Mouse (Mus musculus): ENCODE results near the gene Nos2. TPM values are rescaled to one million over a fixed set of nuclear protein-coding genes. Genes with fewer than 3 reads are reported as not detected.
A peak's percentile ranks its signal among the peaks of the same experiment; 100 is the strongest.
"Not testable (repeated sequence)": the region's sequence is repeated elsewhere in the genome, so short reads cannot be mapped to it uniquely, and the experiment has no call there.

The Nos2 gene
- total RNA-seq, 2 experiments from 2014 or later, result 0.64 to 1.4 TPM

DNA sequence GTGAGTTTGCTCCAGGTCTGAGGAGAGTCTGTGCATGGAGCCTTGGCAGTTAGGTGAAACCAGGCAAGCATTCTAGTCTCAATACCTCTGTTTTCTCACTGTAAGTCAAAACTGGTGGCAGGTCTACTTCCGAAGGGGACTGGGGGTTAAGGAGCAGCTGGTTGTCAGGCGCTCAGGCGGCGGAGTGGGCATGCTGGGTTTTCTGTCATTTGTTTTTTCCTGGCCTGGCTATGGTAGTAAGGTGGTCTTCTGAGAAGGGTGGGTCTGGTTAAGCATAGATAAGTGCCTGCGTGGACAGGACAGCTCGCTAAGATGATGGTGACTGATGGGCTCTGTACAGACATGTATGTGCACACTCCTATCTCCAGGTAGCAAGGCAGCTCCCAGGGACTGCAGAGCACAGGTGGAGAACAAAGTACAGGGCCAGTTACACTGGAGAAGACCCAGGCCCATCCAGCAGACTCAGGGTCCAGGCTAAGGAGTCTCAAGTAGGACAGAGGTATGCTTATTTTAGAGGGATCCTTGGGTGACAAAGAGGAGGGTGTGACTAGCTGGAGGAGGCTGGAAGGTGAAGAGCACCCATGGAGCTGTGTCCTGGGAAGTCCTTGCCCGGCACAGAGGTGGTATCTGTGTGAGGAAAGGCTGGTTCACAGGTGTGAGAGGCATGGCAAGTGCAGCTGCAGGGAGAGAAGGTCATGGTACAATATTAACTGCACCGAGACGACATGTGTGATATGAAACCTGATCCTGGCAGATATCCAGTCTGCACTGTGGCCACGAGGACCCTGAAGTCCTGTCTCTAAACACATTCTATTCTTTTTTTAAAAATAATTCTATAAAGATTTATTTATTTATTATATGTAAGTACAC lies 83.4 kb downstream of the Nos2 start:
- no peak for TF ChIP-seq CTCF (IDR thresholded peaks at IDR 0.05)
- Histone ChIP-seq H3K27ac (peak overlapping the region; percentile 63), H3K4me3 (no peak overlapping the region)
- no peak for DNase-seq
- intact Hi-C loops (cut with DNase I), result no loop called here

DNA sequence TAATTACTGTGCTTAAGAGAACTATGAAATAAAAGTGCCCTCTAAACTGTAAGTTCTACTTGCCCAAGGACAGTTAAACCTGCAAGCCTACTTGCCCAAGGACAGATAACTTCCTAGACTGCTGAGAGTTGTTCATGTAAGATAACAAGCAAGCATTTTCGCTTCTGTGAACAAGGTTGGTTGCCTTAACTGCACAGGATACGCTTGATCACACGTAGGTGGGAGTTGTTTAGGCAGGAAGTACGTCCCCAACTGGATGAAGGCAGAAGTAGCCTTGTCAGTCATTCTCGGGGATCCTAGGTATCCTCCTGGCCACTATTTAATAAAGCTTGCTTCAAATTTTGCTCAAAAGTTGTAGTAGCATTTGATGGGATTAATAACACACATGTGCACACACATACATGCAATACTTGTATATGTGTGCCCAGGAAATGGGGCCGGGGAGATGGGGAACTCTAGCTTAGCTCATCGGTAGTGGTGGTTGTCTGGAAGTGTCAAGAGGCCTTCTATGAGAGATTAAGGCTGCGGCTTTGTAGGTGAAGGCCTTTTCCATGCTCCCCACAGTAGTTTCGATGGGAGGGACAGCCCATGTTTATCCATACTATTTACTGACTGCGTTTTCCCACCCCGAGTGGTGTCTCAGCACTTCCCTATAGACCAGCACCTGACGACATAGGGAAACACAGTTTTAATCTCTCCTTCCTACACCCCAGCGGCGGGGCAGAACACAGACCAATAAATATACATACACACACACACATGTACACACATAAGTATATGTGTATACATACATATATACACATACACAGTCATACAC lies 85.2 kb downstream of the Nos2 start:
- intact Hi-C loops (cut with DNase I), result no loop called here
- no peak for DNase-seq
- no peak for TF ChIP-seq CTCF (IDR thresholded peaks at IDR 0.05)
- Histone ChIP-seq H3K4me3 (no peak overlapping the region), H3K27ac (no peak overlapping the region)

DNA sequence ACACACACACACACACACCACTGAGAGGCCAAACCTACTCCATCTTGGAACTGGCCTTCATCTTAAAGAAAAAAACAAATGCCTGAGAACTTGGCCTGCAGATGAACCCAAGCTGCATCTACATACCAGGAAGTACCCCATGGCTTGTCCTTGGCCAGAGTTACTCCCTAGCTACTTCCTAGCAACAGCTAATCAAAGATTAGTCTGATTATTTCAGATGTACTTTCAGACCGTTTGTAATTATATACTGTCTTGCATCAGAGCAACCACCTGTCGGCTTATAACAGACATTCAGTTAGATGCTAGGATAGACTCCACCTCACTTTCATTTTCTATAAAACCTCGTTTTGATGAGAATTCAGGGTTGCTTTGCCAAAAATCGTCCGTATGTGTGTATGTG lies 85.8 kb downstream of the Nos2 start:
- no peak overlapping the region for H3K27ac ChIP-seq
- H3K4me3 ChIP-seq, result no peak overlapping the region
- no peak for TF ChIP-seq CTCF (IDR thresholded peaks at IDR 0.05)
- no peak for DNase-seq
- intact Hi-C loops (cut with DNase I), result no loop called here

DNA sequence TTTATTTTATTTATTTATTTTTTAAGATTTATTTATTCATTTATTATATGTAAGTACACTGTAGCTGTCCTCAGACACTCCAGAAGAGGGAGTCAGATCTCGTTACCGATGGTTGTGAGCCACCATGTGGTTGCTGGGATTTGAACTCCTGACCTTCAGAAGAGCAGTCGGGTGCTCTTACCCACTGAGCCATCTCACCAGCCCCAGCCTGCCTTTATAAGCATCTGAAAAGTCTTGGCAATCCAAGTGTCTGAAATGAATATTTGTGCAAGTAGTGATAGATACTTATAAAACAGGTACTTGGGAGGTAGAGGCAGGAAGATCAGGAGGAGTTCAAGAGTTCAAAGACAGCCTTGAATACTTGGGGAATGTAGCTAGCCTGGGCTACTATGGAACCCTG lies 86.8 kb downstream of the Nos2 start:
- H3K4me3 ChIP-seq; H3K27ac ChIP-seq; intact Hi-C loops (cut with DNase I); DNase-seq: not testable (repeated sequence)

DNA sequence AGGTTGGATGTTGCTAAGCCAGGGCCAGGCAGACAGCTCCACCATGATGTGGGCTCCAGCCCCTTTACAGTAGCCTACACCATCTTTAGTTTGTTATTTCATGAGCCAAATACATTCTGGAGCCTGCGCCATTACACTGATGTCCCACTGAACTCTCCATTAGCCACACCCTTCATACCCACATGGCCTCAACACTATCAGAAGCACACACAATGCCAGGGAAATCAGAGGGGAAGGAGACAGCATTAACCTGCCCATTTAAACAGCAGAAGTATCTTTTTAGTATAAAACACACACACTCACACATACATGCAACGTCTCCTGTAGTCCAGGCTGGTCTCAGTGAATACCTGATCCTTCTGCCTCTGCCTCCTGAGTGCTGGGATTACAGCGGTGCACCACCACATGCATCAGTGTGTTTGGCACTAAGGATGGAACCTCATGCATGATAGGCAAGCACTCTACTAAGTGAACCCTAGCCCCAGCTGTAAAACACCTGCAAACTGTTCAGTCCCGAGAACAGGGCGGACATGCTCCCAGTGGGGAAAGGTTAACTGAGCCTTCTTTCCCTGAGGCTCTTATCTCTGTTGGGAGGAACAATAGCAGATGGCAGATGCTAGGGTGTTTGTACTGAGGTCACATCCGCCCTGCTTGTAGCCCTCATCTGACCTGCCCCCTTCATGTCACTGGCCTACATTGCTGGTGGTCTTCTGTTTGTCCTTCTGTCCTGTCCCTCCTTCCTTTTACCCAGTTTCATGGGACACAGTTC lies 87.6 kb downstream of the Nos2 start:
- intact Hi-C loops (cut with DNase I), result no loop called here
- Histone ChIP-seq H3K27ac (no peak overlapping the region), H3K4me3 (no peak overlapping the region)
- TF ChIP-seq CTCF (IDR thresholded peaks at IDR 0.05), result no peak
- no peak for DNase-seq

DNA sequence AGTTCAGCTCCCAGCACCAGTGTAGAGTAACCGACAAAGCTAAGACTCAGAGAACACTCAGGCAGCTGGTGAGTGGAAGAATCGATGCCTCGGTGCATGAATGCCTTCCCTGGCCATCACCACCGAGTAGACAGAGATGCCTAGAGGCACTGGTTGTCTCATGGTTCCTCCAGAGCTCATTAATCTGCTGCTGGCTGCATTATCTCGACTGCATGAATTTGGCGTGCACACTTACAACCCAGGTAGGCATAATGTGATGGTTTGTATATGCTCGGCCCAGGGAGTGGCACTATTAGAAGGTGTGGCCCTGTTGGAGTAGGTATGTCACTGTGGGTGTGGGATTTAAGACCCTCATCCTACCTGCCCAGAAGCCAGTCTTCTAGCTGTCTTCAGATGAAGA lies 88.3 kb downstream of the Nos2 start:
- H3K4me3 ChIP-seq, result no peak overlapping the region
- no peak for TF ChIP-seq CTCF (IDR thresholded peaks at IDR 0.05)
- no peak overlapping the region for H3K27ac ChIP-seq
- intact Hi-C loops (cut with DNase I), result no loop called here
- no peak for DNase-seq

Other genes starting within 250 kb of the Nos2 start
- gene Nlk, start 223.4 kb upstream of the Nos2 start, total RNA-seq (2021), result 1 to 10 TPM; 8.1 to 10.0 TPM
- gene Ccnq, start 169.1 kb upstream of the Nos2 start, total RNA-seq (2021), result 10 to 100 TPM in 1 of 2 experiments, 1 to 10 TPM in 1; 9.8 to 13.0 TPM
- gene Lyrm9, start 94.2 kb upstream of the Nos2 start, total RNA-seq (2021), result 10 to 100 TPM; 15.0 to 15.3 TPM
- gene Lgals9, start 64.2 kb downstream of the Nos2 start, total RNA-seq (2021), result 10 to 100 TPM in 1 of 2 experiments, 1 to 10 TPM in 1; 6.6 to 10.1 TPM
- 10 to 100 TPM; 92.9 to 98.3 TPM for gene Ksr1, start 225.6 kb downstream of the Nos2 start, total RNA-seq (2021)

Measured in gastrocnemius, adult 2 months (tissue).